Mouse (Mus musculus) heart, adult 2 months (tissue): ENCODE results near the gene Kcnk5.

ENCODE experiments used
- CTCF ChIP-seq: fragments of 200-600 bp; IDR thresholded peaks from 2 replicates; pipeline ENCODE4 v1.8.1; 2022; ENCODE audit warnings: antibody characterized with exemption, mild to moderate bottlenecking, moderate library complexity
- EP300 ChIP-seq: fragments of 200-500 bp; IDR thresholded peaks from 2 replicates; pipeline ENCODE4 v1.6.1; 2011; ENCODE audit warnings: low read depth, low read length, control low read depth; ENCODE audit not compliant: insufficient read depth
- POLR2A ChIP-seq: fragments of 200-500 bp; IDR thresholded peaks from 2 replicates; pipeline ENCODE4 v1.6.1; 2011; ENCODE audit warnings: mild to moderate bottlenecking, low read depth, low read length, control low read depth; ENCODE audit not compliant: insufficient read depth

DNA sequence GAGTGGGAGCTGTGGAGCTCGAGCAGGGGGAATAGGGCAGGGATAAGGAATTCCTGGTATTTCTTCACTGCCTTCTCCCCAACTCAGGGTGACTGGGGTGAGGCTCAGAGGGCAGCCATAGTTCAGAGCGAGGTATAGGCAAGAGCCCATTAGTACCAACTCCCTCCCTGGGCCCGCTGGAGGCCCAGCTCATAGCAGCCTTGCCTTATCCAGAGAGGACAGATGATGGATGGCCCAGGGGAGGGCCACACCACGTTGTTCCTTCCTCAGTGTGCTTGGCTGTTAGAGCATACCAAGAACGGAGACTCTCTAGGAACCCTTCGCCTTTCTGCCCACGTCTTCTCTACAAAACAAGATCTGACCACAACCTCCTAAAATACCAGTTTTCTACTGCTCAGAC lies 27.4 kb downstream of the Kcnk5 start:
- TF ChIP-seq POLR2A, result no peak
- no peak for TF ChIP-seq CTCF
- TF ChIP-seq EP300, result no peak
